ENCODE assay signal across 8 mouse cellular contexts in genomic region chr3:14679227-14679893, GRCm38 (mm10). TPM values are rescaled to one million over a fixed set of nuclear protein-coding genes. Genes with fewer than 3 reads are reported as not detected.
DNase-seq lines count a peak whose midpoint lies in the region; ATAC-seq lines count a peak whose summit lies in the region.

No protein-coding gene starts in this region.

- DNase-seq in cerebellum, adult 18-20 months, result peak; percentile 8 to 18
- no peak for DNase-seq in cerebellum, adult 8-10 months
- DNase-seq in WW6 (ENCODE audit: low read depth, low spot score), result peak; percentile 22
- peak; percentile 43 for DNase-seq in forebrain, embryonic 14.5 days (ENCODE audit: low spot score)
- no peak for DNase-seq in thymus, postnatal 25 days

- no peaks in the 10 kb centered on the region for H3K9me3 ChIP-seq in forebrain, embryonic 14.5 days (replicated peaks; ENCODE audit: control insufficient read depth, low read length)
- no peaks in the 10 kb centered on the region for H3K9me3 ChIP-seq in kidney, embryonic 14.5 days (ENCODE audit: control insufficient read depth, low read length)
- H3K9me3 ChIP-seq in liver, embryonic 15.5 days (replicated peaks), result no peaks in the 10 kb centered on the region
- H3K9me3 ChIP-seq in neural tube, embryonic 14.5 days (ENCODE audit: control insufficient read depth, low read length), result no peaks in the 10 kb centered on the region

- H3K36me3 ChIP-seq in forebrain, embryonic 14.5 days (ENCODE audit: control insufficient read depth, insufficient read depth, low read length), result no peaks in the 10 kb centered on the region
- H3K36me3 ChIP-seq in kidney, embryonic 14.5 days (ENCODE audit: control insufficient read depth, insufficient read depth, low read length), result no peaks in the 10 kb centered on the region
- no peaks in the 10 kb centered on the region for H3K36me3 ChIP-seq in liver, embryonic 15.5 days (replicated peaks)
- H3K36me3 ChIP-seq in neural tube, embryonic 14.5 days (ENCODE audit: control insufficient read depth, insufficient read depth, low read length), result no peaks in the 10 kb centered on the region

- H3K27me3 ChIP-seq in forebrain, embryonic 14.5 days (replicated peaks; ENCODE audit: control insufficient read depth, insufficient read depth, low read length), result no peaks in the 10 kb centered on the region
- no peaks in the 10 kb centered on the region for H3K27me3 ChIP-seq in kidney, embryonic 14.5 days (ENCODE audit: control insufficient read depth, insufficient read depth, low read length)
- no peaks in the 10 kb centered on the region for H3K27me3 ChIP-seq in liver, embryonic 15.5 days
- no peaks in the 10 kb centered on the region for H3K27me3 ChIP-seq in neural tube, embryonic 14.5 days (ENCODE audit: control insufficient read depth, insufficient read depth, low read length)

- no peaks in the 10 kb centered on the region for H3K4me1 ChIP-seq in forebrain, embryonic 14.5 days (ENCODE audit: control insufficient read depth, insufficient read depth, low read length)
- no peaks in the 10 kb centered on the region for H3K4me1 ChIP-seq in kidney, embryonic 14.5 days (ENCODE audit: control insufficient read depth, insufficient read depth, low read length)
- no peaks in the 10 kb centered on the region for H3K4me1 ChIP-seq in liver, embryonic 15.5 days (replicated peaks)
- no peaks in the 10 kb centered on the region for H3K4me1 ChIP-seq in neural tube, embryonic 14.5 days (ENCODE audit: control insufficient read depth, insufficient read depth, low read length)

- H3K27ac ChIP-seq in forebrain, embryonic 14.5 days (ENCODE audit: low read depth, low read length), result no peak overlapping the region
- no peak overlapping the region for H3K27ac ChIP-seq in kidney, embryonic 14.5 days (ENCODE audit: low read depth, low read length)
- H3K27ac ChIP-seq in liver, embryonic 15.5 days (replicated peaks), result no peak overlapping the region
- H3K27ac ChIP-seq in neural tube, embryonic 14.5 days (ENCODE audit: low read depth, low read length), result no peak overlapping the region

- WGBS in forebrain, embryonic 14.5 days, result 16% methylated on average over 15 of the region's 15 CpGs
- WGBS in kidney, embryonic 14.5 days, result 14% methylated on average over 15 of the region's 15 CpGs
- 20% methylated on average over 15 of the region's 15 CpGs for WGBS in liver, embryonic 15.5 days (ENCODE audit: insufficient replicate concordance)
- WGBS in neural tube, embryonic 14.5 days, result 17% methylated on average over 15 of the region's 15 CpGs

- ATAC-seq in forebrain, embryonic 14.5 days, result peak; percentile 72; the same call in 1 of the 2 replicates
- ATAC-seq in kidney, embryonic 14.5 days (ENCODE audit: low FRiP score, low TSS enrichment), result peak; percentile 79; the same call in 1 of the 2 replicates
- ATAC-seq in liver, embryonic 15.5 days (ENCODE audit: insufficient read depth), result peak; percentile 31; the same call in 1 of the 2 replicates
- peak; percentile 87 for ATAC-seq in neural tube, embryonic 14.5 days (ENCODE audit: low read depth)

- H3K4me3 ChIP-seq in forebrain, embryonic 14.5 days (ENCODE audit: low read depth, low read length), result no peak overlapping the region
- H3K4me3 ChIP-seq in kidney, embryonic 14.5 days (ENCODE audit: low read length), result no peak overlapping the region
- no peak overlapping the region for H3K4me3 ChIP-seq in liver, embryonic 15.5 days (replicated peaks)
- H3K4me3 ChIP-seq in neural tube, embryonic 14.5 days (ENCODE audit: low read depth, low read length), result no peak overlapping the region

- no peak overlapping the region for H3K4me2 ChIP-seq in forebrain, embryonic 14.5 days (ENCODE audit: low read length)
- 0 out of 2 replicates have a peak overlapping the region, but pooled peaks have one; percentile 22 for H3K4me2 ChIP-seq in kidney, embryonic 14.5 days (replicated peaks; ENCODE audit: low read depth, low read length)
- H3K4me2 ChIP-seq in liver, embryonic 15.5 days, result 0 out of 2 replicates have a peak overlapping the region, but pooled peaks have one; percentile 11
- no peak overlapping the region for H3K4me2 ChIP-seq in neural tube, embryonic 14.5 days (ENCODE audit: low read depth, low read length)

- H3K9ac ChIP-seq in forebrain, embryonic 14.5 days (ENCODE audit: low read length), result no peak overlapping the region
- H3K9ac ChIP-seq in kidney, embryonic 14.5 days (ENCODE audit: low read depth, low read length), result no peak overlapping the region
- no peak overlapping the region for H3K9ac ChIP-seq in liver, embryonic 15.5 days
- H3K9ac ChIP-seq in neural tube, embryonic 14.5 days (replicated peaks; ENCODE audit: low read depth, low read length), result no peak overlapping the region

RNA-seq across cellular contexts. Expression of gene Car13, which starts 37.8 kb away (rescaled TPM):
- 1.5 TPM in 2 replicates for polyA plus RNA-seq in forebrain, embryonic 14.5 days (2014; fragmentation: Nextera tagmentation; extraction: Ambion mirVana)
- polyA plus RNA-seq in kidney, embryonic 14.5 days (2014; fragmentation: Nextera tagmentation; extraction: Ambion mirVana), result 4.2 and 4.7 TPM in 2 replicates
- 1.2 and 1.6 TPM in 2 replicates for polyA plus RNA-seq in liver, embryonic 15.5 days (2015; fragmentation: Nextera tagmentation; extraction: Ambion mirVana)
- polyA plus RNA-seq in neural tube, embryonic 14.5 days (2014; fragmentation: Nextera tagmentation; extraction: Ambion mirVana), result 0.51 and 1.9 TPM in 2 replicates

Comparison
In these comparisons a context has a peak if more than half of its experiments do, and no peak if none do; other contexts are left out.
1. DNase-seq: peak in cerebellum, adult 18-20 months (2 of 2), WW6 (single experiment) and forebrain, embryonic 14.5 days (single experiment); none in cerebellum, adult 8-10 months (single experiment) and thymus, postnatal 25 days (single experiment).
2. ATAC-seq: peak in every context shown above with its lines; median percentile 87 in neural tube, embryonic 14.5 days; 79 in kidney, embryonic 14.5 days; 72 in forebrain, embryonic 14.5 days; 31 in liver, embryonic 15.5 days.
3. H3K4me2 ChIP-seq: peak in kidney, embryonic 14.5 days (single experiment) and liver, embryonic 15.5 days (single experiment); none in forebrain, embryonic 14.5 days (single experiment) and neural tube, embryonic 14.5 days (single experiment).